Mouse (Mus musculus) heart, postnatal 0 days (tissue): ENCODE measurements around the gene Zfp292. TPM values are rescaled to one million over a fixed set of nuclear protein-coding genes. Genes with fewer than 3 reads are reported as not detected.

ENCODE experiments used
- ATAC-seq: fragments of 200-750 bp; cut with Nextera tagmentation; 2 replicates; pipeline ENCODE4 v1.8.0; 2017; ENCODE audit warnings: low read depth, moderate number of reproducible peaks, moderate library complexity; ENCODE audit not compliant: insufficient read depth
- DNase-seq: peaks from one replicate; pipeline ENCODE4 v3.0.0-alpha.2; 2016; ENCODE audit warnings: low spot score
- H3K27ac ChIP-seq: fragments of 300-500 bp; sonication (generic); 2 replicates; pipeline ENCODE4 v1.5.1; 2014; ENCODE audit warnings: low read depth, mild to moderate bottlenecking
- H3K27me3 ChIP-seq: fragments of 300-500 bp; sonication (generic); 2 replicates; pipeline ENCODE4 v1.6.1; 2014; ENCODE audit warnings: low read length, mixed read lengths; ENCODE audit not compliant: control insufficient read depth, insufficient read depth
- H3K36me3 ChIP-seq: fragments of 300-500 bp; sonication (generic); replicated peaks from 2 replicates; pipeline ENCODE4 v1.6.1; 2014; ENCODE audit warnings: low read length, mixed read lengths; ENCODE audit not compliant: control insufficient read depth, insufficient read depth
- H3K4me1 ChIP-seq: fragments of 300-500 bp; sonication (generic); 2 replicates; pipeline ENCODE4 v1.6.1; 2014; ENCODE audit warnings: antibody characterized with exemption; ENCODE audit not compliant: control insufficient read depth, insufficient read depth
- H3K4me2 ChIP-seq: fragments of 300-500 bp; sonication (generic); 2 replicates; pipeline ENCODE4 v1.6.1; 2014; ENCODE audit warnings: low read depth, mild to moderate bottlenecking, low read length, moderate library complexity
- H3K4me3 ChIP-seq: fragments of 300-500 bp; sonication (generic); 2 replicates; pipeline ENCODE4 v1.5.1; 2014; ENCODE audit warnings: low read depth, low read length
- H3K9ac ChIP-seq: fragments of 300-500 bp; sonication (generic); replicated peaks from 2 replicates; pipeline ENCODE4 v1.6.1; 2014; ENCODE audit warnings: low read depth, low read length, mixed read lengths
- H3K9me3 ChIP-seq: fragments of 300-500 bp; sonication (generic); replicated peaks from 2 replicates; pipeline ENCODE4 v1.6.1; 2016; ENCODE audit warnings: low read length; ENCODE audit not compliant: control insufficient read depth
- CTCF ChIP-seq: IDR thresholded peaks from 2 replicates; pipeline ENCODE4 v1.5.1; 2016; ENCODE audit warnings: antibody characterized with exemption, control low read depth, low read depth
- EP300 ChIP-seq: IDR thresholded peaks from 2 replicates; pipeline ENCODE4 v1.6.1; 2016; ENCODE audit warnings: antibody characterized with exemption, low read depth
- WGBS: fragments of 180-500 bp; shearing (Covaris S2); extraction: QIAGEN DNeasy Blood & Tissue Kit; methylation state at CpG from one replicate; pipeline ENCODE4 v1.1.7; 2014; 5-methylcytosine and 5-hydroxymethylcytosine counted together
- polyA plus RNA-seq: library from polyadenylated mRNA; unstranded; fragments of >200 nt; fragmentation: Nextera tagmentation; extraction: Ambion mirVana; gene quantifications from 2 replicates; pipeline ENCODE4 v1.2.1, GENCODE M21; 2015
- total RNA-seq: library from RNA; depleted of rRNA; stranded (reverse); fragments of >200 nt; gene quantifications from 2 replicates; pipeline ENCODE4 v1.2.3, GENCODE M21; 2014; ENCODE audit warnings: low replicate concordance

Zfp292 gene
- total and polyA plus RNA-seq, 2 experiments from 2014 or later: 7.2 to 13.6 TPM

DNA sequence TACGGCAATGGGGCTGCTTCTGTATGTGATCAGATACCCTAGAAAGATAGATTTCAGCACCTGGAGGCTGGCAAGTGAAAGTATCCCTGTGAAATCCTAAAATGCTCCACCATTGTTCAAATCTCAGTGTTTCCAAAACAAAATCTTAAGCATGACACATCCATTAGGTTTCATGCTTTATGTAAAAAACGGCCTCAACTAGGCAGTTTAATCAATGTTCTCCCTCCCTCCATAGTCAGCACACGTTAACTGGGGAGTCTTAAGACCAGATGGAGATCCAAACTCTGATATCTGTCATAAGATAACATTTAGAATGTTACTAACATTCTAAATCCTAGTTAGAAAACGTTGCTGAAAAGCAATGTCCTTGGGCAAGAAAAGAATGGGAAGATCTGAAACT is 909 bp downstream of the Zfp292 start:
- Histone ChIP-seq H3K4me3 (peak overlapping the region; percentile 96), H3K9me3 (no peaks in the 10 kb centered on the region), H3K27me3 (no peaks in the 10 kb centered on the region), H3K4me1 (peaks cover 28% of the 10 kb centered on the region), H3K36me3 (no peaks in the 10 kb centered on the region; the same call in 1 of the 2 replicates), H3K27ac (peak overlapping the region; percentile 97), H3K4me2 (peak overlapping the region; percentile 73), H3K9ac (peak overlapping the region; percentile 98)
- ATAC-seq: no peak
- TF ChIP-seq EP300 (no peak), CTCF (no peak)
- WGBS: 6% methylated on average over 4 of the region's 4 CpGs
- no peak for DNase-seq

DNA sequence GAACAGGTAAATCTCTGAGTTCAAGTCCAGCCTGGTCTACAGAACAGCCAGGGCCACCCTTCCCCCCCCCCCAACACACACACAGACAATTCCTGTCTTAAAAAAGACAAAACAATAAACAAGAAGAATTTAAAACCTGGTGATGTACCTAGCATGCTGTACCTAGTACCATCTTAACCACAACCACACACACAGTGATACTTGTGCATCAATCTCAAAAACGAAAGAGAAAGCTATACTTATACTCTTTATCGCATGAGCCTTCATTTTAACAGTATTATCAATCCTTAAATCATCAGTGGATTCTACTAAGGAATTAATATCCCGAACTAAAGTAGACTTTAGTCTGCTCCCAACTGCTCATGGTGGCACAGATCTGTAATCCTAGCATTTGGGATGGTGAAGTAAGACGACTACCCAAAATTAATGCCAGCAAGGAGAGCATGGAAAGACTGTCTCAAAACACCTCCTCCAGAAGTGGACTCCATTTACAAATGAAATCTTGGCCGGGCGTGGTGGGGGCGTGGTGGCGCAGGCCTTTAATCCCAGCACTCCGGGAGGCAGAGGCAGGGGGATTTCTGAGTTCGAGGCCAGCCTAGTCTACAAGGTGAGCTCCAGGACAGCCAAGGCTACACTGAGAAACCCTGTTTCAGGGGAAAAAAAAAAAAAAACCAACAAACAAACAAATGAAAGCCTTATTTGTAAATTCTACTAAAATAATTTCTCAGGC is 1.7 kb downstream of the Zfp292 start:
- peak overlapping the region; percentile 73 for H3K4me2 ChIP-seq
- H3K4me1 ChIP-seq: peaks cover 27% of the 10 kb centered on the region
- DNase-seq: no peak
- no peak overlapping the region for H3K27ac ChIP-seq
- no peaks in the 10 kb centered on the region; the same call in 1 of the 2 replicates for H3K36me3 ChIP-seq
- no peak for ATAC-seq
- no peaks in the 10 kb centered on the region for H3K9me3 ChIP-seq
- TF ChIP-seq EP300 (no peak), CTCF (no peak)
- H3K9ac ChIP-seq: peak overlapping the region; percentile 98; the same call in 1 of the 2 replicates
- no peaks in the 10 kb centered on the region for H3K27me3 ChIP-seq
- peak overlapping the region; percentile 96 for H3K4me3 ChIP-seq
- WGBS: 77% methylated on average over 10 of the region's 10 CpGs

GRCm38 (mm10) chr4:34874234-34874633 is 8.5 kb downstream of the Zfp292 start:
- no peak overlapping the region for H3K4me3 ChIP-seq
- DNase-seq (no peak), ATAC-seq (no peak)
- no peak overlapping the region for H3K9ac ChIP-seq
- no peak overlapping the region for H3K27ac ChIP-seq
- 55% methylated on average over 1 of the region's 1 CpGs for WGBS
- H3K36me3 ChIP-seq: no peaks in the 10 kb centered on the region; the same call in 1 of the 2 replicates
- no peaks in the 10 kb centered on the region for H3K27me3 ChIP-seq
- H3K9me3 ChIP-seq: no peaks in the 10 kb centered on the region
- TF ChIP-seq CTCF: no peak
- no peak for TF ChIP-seq EP300
- H3K4me1 ChIP-seq: no peaks in the 10 kb centered on the region
- H3K4me2 ChIP-seq: no peak overlapping the region

DNA sequence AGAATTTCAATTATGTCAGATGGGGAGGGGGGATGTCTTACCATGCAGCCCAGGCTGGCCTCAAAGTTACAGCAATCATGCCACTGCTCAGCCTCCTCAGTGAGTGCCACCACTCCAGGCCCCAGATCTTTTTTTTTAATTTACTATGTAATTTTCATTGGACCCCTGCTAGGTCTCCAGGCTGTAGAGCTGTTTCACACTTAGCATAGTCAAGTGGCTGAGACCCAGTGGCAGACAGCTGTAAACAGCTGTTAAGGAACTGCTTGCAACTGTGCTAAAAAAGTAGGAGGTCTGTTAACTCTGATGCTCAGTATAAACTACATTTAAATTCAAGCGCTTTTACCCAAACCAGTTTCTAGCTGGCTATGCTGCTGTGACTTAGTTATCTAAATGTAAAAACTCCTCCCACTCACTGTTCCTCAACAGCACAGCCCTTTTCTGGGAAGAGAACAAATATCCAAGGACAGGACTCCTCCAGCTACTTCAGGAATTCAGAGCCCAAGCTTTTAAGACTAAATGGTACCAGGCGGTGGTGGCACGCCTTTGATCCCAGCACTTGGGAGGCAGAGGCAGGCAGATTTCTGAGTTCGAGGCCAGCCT is 9.8 kb downstream of the Zfp292 start:
- H3K27me3 ChIP-seq: no peaks in the 10 kb centered on the region
- H3K27ac ChIP-seq: no peak overlapping the region
- WGBS: 83% methylated on average over 4 of the region's 4 CpGs
- TF ChIP-seq CTCF (no peak), EP300 (no peak)
- H3K9ac ChIP-seq: no peak overlapping the region
- ATAC-seq: no peak; the same call in 1 of the 2 replicates
- H3K9me3 ChIP-seq: no peaks in the 10 kb centered on the region
- no peak for DNase-seq
- no peaks in the 10 kb centered on the region for H3K4me1 ChIP-seq
- H3K4me3 ChIP-seq: no peak overlapping the region
- no peaks in the 10 kb centered on the region; the same call in 1 of the 2 replicates for H3K36me3 ChIP-seq
- H3K4me2 ChIP-seq: no peak overlapping the region

DNA sequence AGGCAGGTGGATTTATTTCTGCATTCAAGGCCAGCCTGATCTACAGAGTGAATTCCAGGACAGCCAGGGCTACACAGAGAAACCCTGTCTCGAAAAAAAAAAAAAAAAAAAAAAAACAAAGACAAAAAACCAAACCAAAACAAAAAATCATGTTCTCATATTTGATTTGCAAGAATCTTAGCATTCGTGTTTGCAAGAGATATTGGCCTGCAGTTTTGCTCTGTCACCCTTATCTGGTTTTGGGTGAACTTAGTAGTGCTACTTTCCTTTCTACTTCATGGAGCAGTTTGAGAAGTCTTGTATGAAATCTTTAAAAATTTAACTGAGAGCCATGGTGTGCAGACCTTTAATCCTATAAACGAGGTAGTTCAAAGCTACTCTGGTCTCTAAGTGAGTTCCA is 12.9 kb downstream of the Zfp292 start:
- no peak overlapping the region for H3K9ac ChIP-seq
- 76% methylated on average over 3 of the region's 3 CpGs for WGBS

More for the DNA sequence above, 12.9 kb downstream of the Zfp292 start:
- Histone ChIP-seq H3K27me3 (no peaks in the 10 kb centered on the region), H3K4me3 (no peak overlapping the region), H3K4me2 (no peak overlapping the region), H3K4me1 (no peaks in the 10 kb centered on the region), H3K9me3 (no peaks in the 10 kb centered on the region), H3K27ac (no peak overlapping the region), H3K36me3 (no peaks in the 10 kb centered on the region)
- no peak for ATAC-seq
- no peak for TF ChIP-seq CTCF
- no peak for TF ChIP-seq EP300
- DNase-seq: no peak
